Mouse (Mus musculus) retina, adult 2 months (tissue): ENCODE measurements around the gene Ddb1.
"Not testable (repeated sequence)": the region's sequence is repeated elsewhere in the genome, so short reads cannot be mapped to it uniquely, and the experiment has no call there.

ENCODE experiments used
- DNase-seq: peaks from one replicate; pipeline ENCODE4 v3.0.0-alpha.2; 2012; ENCODE audit warnings: low read depth, low spot score

Gene Ddb1

GRCm38 (mm10) chr19:10605293-10605900 lies at the start of gene Ddb1, which contains the start of gene Tkfc:
TSS of gene Ddb1 (plus strand) at chr19:10605327.
TSS of gene Tkfc (minus strand) at chr19:10605654.
- peak; percentile 96 for DNase-seq

- peak; percentile 66 for DNase-seq
Observed at GRCm38 (mm10) chr19:10555624-10556510, 49.3 kb upstream of the Ddb1 start, which contains the start of gene Tmem216. TSS of gene Tmem216 (minus strand) at chr19:10556238.

DNA sequence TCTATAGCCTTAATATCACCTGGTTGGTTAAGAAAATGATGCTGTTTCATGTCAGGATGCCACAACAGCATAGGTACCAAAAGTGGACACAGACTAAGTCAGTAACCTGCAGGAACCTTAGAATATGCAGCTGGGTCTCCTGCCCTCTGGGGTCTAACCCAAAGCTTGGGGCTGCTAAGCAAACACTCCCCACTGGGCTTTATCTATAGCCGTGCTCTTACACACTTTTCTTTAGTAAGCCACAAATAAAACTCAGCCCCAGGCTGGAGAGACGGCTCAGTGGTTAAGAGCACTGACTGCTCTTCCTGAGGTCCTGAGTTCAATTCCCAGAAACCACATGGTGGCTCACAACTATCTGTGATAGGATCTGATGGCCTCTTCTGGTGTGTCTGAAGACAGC lies 48.1 kb upstream of the Ddb1 start:
- no peak for DNase-seq

GRCm38 (mm10) chr19:10557430-10557829 lies 47.7 kb upstream of the Ddb1 start:
- no peak for DNase-seq

- DNase-seq = not testable (repeated sequence)
Observed at GRCm38 (mm10) chr19:10557837-10558375, 47.2 kb upstream of the Ddb1 start.

DNA sequence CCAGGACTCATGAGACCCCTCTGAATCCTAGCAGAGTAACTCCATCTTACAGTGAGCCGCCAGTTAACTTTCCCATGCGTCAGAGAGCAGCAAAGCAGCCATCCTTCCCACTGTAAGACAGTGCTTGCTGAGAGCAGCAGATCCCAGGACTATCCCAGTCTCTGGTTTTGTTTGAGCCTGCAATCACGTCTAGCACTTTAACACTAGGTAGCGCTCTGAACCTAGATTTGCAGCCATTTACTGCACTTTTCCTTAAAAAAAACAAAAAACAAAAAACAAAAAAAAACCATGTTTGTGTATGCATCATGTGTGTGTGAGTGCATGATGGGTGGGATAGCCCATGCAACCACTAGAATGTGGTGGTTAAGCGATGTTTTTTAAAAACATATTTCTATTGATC lies 45.0 kb upstream of the Ddb1 start:
- no peak for DNase-seq

- no peak for DNase-seq
Observed at GRCm38 (mm10) chr19:10561558-10562314, 43.4 kb upstream of the Ddb1 start.

- no peak for DNase-seq
Observed at GRCm38 (mm10) chr19:10562351-10562750, 42.8 kb upstream of the Ddb1 start.

- no peak for DNase-seq
Observed at GRCm38 (mm10) chr19:10564278-10564677, 40.8 kb upstream of the Ddb1 start.

GRCm38 (mm10) chr19:10565217-10565616 lies 39.9 kb upstream of the Ddb1 start:
- DNase-seq = no peak

DNA sequence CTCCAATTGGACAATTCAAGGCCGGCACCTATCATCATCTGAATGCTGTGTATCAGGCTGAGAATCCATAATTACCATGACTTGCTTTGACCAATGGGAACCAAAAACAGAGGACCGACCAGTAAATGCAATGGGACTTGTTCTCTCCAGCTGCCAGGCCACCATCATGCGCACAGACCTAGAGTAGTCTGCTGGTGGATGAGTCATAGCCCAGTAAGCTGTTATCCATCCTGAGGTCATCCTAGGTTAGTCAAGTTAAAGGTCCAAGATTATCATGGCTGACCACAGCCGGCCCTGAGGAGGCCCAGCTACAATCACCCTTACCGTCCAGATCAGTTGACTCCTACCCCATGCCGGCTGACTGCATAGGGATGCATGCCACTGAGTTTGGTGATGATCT lies 35.5 kb upstream of the Ddb1 start:
- DNase-seq = no peak

DNA sequence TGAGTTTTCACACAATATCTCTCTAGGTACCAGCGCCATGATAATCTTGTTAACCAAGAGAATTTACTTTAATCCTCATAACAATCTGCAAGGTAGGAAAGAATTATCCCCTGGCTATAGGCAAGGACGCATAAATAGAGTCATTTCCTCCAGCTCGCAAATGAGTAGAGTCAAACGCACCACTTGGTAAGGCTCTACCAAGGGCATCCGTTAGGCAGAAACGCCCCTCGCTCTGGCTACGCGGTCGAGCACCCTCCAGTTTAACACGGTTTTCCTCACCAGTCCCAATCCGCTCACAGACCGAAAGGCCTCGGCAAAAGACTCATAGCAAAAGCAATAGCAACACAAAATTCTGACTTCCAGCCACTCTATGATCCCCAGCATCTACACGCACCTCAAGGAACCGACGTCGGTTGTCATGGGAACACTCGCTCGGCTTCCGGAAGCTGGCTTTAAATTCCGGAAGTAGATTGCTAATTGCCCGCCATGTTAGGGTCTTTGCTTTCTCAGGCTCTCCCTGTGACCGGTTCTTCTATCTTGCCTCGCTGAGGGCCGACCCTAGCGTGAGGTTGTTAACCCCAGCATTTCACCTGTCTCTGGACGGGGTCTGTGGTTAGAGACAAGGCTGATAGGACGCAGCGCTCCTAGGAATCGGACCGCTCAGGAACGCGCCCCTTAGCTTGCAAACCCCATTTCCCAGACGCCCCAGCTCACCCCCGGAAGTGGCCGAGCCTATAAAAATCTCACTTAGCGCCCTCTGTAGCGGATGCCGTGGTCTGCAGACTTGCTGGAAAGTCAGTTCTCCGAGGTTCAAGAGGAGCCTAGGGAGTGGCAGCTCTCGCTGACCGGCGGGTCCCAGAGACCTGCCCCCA lies 28.2 kb upstream of the Ddb1 start, which contains the start of the genes Cyb561a3 and Tmem138:
Gene Cyb561a3, plus strand, starts transcription at position 483 of the 872 bp plus-strand sequence.
Gene Tmem138, minus strand, starts transcription at position 673 of the 872 bp plus-strand sequence.
- peak; percentile 94 for DNase-seq

- DNase-seq = no peak
Observed at GRCm38 (mm10) chr19:10580102-10580501, 25.0 kb upstream of the Ddb1 start.

- DNase-seq = no peak
Observed at GRCm38 (mm10) chr19:10580761-10581160, 24.4 kb upstream of the Ddb1 start.

DNA sequence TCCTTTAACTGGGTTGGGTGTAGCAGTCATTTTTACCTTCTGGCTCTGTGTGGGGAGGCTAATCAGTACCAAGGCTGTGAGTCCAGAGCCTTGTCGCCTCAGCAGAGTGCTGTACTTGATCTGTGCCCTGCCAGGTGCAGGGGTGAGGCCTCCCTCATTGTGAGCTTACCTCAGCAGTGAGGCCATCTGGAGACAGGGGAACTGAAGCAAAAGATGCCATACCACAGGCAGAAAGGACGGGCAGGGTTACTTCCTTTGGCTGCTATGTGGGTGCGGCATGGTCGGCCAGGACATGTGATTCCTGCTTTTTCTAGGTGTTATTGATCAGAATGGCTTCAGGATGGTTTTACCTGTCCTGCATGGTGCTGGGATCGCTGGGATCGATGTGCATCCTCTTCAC lies 23.1 kb upstream of the Ddb1 start:
- DNase-seq = no peak

GRCm38 (mm10) chr19:10583550-10584146 lies 21.5 kb upstream of the Ddb1 start:
- DNase-seq = no peak

DNA sequence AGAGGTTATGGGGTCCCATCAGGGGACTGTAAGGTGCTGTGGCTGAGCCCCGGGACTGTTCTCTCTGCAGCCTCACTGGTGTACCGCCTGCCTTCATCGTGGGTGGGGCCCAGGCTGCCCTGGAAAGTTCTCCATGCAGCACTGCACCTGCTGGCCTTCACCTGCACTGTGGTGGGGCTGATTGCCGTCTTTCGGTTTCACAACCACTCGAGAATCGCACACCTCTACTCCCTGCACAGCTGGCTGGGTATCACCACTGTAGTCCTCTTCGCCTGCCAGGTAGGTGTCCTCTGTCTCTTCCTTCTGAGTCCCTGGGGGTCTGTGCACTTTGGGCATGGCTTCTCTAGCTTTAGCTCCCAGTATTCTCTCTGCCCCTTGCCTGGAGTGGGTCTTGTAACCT lies 20.0 kb upstream of the Ddb1 start:
- DNase-seq = no peak

- no peak for DNase-seq
Observed at GRCm38 (mm10) chr19:10587231-10587630, 17.9 kb upstream of the Ddb1 start.

GRCm38 (mm10) chr19:10589127-10589857 lies 15.8 kb upstream of the Ddb1 start:
- DNase-seq = no peak

GRCm38 (mm10) chr19:10590301-10590700 lies 14.8 kb upstream of the Ddb1 start:
- DNase-seq = no peak
